Mouse (Mus musculus): ENCODE results near the gene Dydc1.
A peak's percentile ranks its signal among the peaks of the same experiment; 100 is the strongest.
"Not testable (repeated sequence)": the region's sequence is repeated elsewhere in the genome, so short reads cannot be mapped to it uniquely, and the experiment has no call there.

The Dydc1 gene

DNA sequence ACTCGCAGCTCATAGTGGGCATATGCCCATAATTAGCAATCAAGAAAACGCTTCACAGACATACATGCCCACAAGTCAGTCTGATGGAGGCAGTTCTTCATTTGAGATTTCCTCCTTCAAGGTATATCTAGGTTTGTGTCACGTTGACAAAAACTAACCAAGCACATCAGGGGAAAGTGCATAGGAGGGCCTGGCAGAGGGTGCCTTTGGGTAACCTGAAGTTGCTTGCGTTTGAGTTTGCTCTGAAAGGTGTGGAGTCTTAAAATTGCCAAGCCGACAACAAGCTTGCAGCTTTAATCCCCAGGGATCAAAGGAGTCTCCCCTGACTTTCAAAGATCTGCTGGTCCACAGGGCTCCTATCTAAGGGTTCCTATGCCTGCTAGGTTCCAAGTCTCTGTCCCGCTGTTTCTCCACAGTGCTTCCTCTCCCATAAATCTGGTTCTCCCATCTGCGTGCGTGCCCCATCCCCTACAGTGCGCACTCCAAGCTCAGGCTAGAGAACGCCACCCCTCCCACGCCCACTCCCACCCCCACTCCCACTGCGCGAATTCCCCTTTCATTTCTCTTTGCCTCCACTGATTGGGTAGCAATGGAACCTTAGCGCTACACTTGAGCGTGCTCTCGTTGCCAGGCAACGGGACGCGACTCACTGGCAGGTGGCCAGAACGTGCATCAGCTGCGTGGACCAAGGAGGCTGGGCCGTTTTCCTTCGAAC is at the start of gene Dydc1:
Dydc1 (plus strand) TSS at position 683 of the 715 bp plus-strand sequence.
- peak; percentile 90 for DNase-seq

DNA sequence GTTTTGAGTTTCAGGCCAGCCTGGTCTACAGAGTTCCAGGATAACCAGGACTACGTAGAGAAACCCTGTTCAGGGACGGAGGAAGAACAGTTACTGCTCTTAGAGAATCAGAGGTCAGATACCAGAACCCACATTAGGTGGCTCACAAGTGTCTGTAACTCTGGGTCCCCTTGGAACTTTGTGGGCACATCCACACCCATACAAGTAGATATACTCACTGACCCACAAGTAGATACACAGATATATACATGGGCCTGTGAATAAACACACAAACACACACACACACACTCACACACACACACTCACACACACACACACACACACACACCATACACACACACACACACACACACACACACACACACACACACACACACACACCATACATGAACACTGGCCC is 47.6 kb upstream of the Dydc1 start:
- DNase-seq = no peak

GRCm38 (mm10) chr14:41025594-41026284 is 47.0 kb upstream of the Dydc1 start:
- DNase-seq = peak; percentile 68

GRCm38 (mm10) chr14:41029303-41029702 is 43.4 kb upstream of the Dydc1 start:
- DNase-seq = peak; percentile 30

- no peak for DNase-seq
Measured at GRCm38 (mm10) chr14:41030989-41031513, 41.7 kb upstream of the Dydc1 start.

GRCm38 (mm10) chr14:41033135-41034110 is 39.3 kb upstream of the Dydc1 start:
- peak; percentile 96 for DNase-seq

DNA sequence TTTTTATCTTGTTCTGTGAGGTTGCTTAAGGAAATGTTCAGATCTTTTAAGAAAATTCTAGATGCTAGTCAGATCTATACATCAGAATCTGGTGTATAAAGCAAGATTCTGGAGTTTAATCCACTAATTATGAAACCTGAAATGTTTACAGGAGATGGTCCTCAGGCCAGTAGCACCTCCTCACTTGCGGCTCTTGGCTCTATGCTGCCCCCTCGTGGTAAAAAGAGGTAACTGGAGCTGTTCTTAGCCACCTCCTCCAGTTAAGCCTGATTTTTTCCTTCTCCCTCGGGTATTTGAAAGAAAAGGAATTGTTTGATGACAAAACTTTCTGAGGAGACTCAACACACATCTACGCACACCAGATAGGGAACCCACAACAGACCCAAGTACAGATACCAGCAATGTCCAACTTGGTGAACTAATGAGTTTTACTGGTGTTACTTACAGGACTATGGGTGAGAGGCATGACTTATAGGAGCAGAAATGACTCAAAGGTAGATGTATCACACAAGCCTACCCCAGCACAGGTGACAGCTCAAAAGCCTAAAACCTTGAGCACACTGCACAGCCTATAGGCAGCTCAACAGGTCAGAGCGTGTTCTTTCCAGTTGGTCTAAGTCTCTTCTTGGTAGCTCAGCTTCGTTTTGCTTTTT is 37.4 kb upstream of the Dydc1 start:
- DNase-seq = peak; percentile 81

GRCm38 (mm10) chr14:41047402-41047801 is 25.3 kb upstream of the Dydc1 start:
- DNase-seq = no peak

GRCm38 (mm10) chr14:41050471-41050870 is 22.2 kb upstream of the Dydc1 start:
- DNase-seq = no peak

GRCm38 (mm10) chr14:41052481-41052880 is 20.2 kb upstream of the Dydc1 start:
- no peak for DNase-seq

DNA sequence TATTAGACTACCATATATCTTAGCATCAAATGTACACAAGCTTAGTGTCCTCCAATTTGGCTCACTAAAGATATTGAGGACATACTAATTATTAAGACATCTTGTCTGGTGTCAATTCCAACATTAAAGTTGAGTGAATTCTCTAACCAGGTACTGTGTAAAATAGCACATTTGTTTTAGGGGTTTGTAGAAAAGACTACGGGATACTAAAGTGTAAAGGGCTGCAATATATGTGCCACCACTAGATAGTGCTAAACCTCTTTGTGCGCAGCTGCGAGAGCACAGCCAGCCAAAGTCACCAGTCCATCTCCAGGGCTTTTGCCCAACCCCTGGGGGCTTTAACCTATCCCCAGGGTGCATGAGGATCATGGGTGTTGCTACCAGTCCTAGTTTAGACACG is 19.5 kb upstream of the Dydc1 start:
- DNase-seq = not testable (repeated sequence)

- no peak for DNase-seq
Measured at GRCm38 (mm10) chr14:41065168-41065567, 7.5 kb upstream of the Dydc1 start.

- DNase-seq = no peak
Measured at GRCm38 (mm10) chr14:41066416-41066815, 6.3 kb upstream of the Dydc1 start.

DNA sequence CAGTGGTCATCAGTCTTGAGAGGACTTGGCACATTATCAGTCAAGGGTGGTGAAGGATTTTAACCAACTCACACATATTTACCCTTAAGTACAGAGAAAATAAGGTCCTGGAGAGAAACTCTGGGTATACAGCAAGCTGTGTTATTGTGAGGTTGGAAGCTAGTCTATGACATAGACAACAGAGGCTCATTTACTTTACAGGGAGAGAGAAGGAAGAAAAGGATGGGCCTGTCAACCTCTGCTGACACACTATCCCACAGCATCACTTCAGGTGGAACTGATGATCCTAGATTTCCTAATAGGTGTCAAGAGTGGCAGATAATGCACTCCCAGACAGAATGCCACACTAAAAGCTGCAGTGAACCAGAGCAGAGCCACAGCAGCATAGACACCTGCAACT is 3.6 kb upstream of the Dydc1 start, which contains the start of gene Dydc2:
Dydc2 (minus strand) TSS at position 101 of the 400 bp plus-strand sequence.
- no peak for DNase-seq

DNA sequence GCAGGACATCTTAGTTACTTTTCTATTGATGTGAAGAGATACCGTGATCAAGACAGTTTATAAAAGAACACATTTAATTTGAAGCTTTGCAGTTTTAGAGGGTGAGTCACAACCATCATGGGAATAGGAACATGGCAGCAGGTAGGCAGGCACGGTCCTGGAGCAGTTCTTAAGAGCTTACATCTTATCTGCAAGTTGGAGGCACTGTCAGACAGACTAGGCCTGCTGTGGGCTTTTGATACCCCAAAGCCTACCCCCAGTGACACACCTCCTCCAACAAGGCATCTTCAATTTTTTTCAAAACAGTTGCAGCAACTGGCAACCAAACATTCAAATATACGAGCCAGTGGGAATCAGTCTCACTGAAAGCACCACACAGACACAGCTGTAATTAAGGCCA is 2.4 kb upstream of the Dydc1 start:
- DNase-seq = no peak

DNA sequence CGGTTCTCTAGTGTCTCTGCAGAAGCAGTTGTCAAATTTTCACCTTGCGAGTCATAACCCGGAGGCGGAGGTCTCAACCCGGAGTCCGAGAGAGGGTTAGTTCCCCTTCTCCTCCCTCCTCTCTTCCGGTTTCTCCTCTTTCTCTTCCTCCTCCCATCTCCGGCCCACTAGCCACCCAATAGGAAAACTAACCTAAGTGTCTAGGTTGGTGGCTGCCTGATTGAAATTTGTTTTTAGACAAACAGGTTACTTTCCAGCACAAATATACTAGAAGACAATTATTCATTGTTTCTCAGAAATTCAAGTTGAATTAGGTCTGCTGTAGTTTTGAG is 199 bp downstream of the Dydc1 start:
- no peak for DNase-seq

DNA sequence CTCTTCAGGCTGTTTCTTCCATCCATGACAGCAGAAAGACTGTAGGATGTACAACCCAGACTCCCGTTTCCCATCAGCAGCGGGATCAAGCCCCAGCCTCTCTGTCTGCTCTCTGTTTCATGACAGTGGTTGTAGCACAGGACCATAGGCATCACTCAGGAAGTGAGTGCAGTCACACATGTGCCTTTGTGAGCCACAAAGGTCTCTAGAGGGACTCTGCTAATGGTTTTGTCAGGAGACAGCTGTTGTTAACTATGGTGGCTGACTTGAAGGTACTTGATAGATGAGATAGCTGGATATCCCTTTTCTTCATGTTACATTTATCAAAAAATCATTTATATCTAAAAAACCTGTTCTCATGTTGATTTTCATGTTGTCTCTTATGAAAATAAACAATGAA is 9.7 kb downstream of the Dydc1 start:
- no peak for DNase-seq

DNA sequence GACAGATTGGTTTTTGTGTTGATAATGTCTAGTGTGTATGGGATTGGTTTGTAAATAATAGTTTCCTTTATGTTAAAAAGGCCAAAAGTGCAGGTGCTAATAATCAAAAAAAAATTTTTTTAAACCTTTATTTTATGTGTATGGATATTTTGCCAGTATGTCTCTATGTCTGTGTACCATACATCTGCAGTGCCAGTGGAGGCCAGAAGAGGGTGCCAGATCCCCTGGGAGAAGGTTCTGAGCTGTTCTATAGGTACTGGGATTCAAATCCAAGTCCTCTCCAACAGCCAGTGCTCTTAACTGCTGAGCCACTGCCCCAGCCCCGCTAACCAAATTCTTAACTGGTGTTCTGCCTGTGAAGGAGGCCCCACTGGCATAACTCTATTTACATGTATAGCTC is 14.8 kb downstream of the Dydc1 start:
- no peak for DNase-seq

- no peak for DNase-seq
Measured at GRCm38 (mm10) chr14:41090777-41091176, 18.1 kb downstream of the Dydc1 start.

- DNase-seq = no peak
Measured at GRCm38 (mm10) chr14:41094114-41094513, 21.4 kb downstream of the Dydc1 start.

DNA sequence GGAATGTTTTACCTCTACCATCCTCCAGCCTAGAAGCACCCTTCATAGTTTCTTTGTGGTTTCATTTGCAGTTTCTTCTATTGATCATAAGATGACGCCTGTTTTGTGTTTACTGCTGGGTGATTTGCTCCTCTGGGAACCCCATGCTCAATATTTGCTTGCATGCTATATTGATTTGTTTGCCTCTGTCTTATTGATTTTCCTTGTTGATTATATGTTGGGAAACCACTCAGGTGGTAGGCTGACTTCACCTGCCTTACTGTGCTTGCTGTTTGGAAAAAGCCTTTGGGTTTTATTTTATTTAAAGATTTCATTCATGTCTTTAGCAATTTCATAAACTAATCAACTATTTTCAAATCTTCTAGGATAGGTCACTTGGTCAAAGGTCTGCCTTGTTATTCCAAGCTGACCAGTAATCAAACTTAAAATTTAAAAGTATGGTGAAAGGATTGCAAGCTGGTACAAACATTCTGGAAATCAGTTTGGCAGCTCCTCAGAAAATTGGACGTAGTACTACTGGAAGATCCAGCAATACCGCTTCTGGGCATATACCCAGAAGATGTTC is 23.7 kb downstream of the Dydc1 start:
- DNase-seq = no peak

DNA sequence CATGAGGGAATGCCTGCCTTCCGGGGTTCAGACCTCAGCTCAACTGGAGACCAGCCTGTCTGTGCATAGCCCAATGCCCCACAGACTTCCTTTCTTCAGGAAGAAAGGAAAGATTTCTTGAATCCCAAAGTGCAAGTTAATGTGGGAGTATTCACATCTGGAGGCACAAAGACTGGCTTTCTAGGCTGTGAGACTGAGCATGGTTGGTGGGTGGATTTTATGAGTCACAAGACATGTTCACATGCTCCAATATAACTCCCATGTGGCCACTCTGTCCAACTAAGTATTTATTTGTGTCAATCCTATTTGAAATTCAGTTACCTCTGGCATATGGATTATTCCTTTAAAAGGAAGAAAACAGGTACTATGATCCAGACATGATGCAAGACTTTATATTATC is 26.0 kb downstream of the Dydc1 start:
- no peak for DNase-seq
